11 mouse cellular contexts compared by ENCODE assay signal in the genomic region with DNA sequence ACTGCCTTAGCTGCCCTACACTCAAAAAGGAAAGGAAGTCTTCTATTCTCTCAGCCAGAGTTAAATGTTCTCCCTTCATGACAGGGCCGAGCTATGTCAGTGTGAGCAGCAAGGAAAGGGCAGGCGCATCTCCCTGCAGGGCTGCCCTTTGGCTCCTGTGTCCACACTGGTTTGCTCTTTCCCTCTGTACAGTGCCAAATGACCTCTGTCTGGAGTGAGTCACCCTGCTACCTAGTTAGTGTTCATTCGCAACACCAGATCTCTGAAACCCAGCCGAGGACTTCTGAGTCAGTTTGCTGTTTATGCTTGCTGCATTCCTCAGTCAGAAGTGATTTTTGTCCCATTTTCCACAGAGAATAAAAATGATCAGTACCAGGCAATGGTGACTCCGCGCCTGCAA.
DNase-seq lines count a peak whose midpoint lies in the region; ATAC-seq lines count a peak whose summit lies in the region.
"Had no signal": no experiment of that assay in that cellular context is flagged by ENCODE, and none has a peak within 500 bp of the region (broad histone marks: within the 10 kb centered on the region; RNA-seq: fewer than 3 reads in every experiment).

No protein-coding gene starts in this region.

- no peak overlapping the region for H3K4me2 ChIP-seq in embryonic facial prominence, embryonic 13.5 days
- H3K4me2 ChIP-seq in liver, embryonic 16.5 days (ENCODE audit: low read depth, low read length), result no peak overlapping the region
- H3K4me2 ChIP-seq in hindbrain, embryonic 11.5 days (replicated peaks; ENCODE audit: low read depth, low read length), result no peak overlapping the region
- H3K4me2 ChIP-seq in forebrain, embryonic 16.5 days (ENCODE audit: low read length), result no peak overlapping the region
- H3K4me2 ChIP-seq: neural tube, embryonic 13.5 days; stomach, embryonic 15.5 days had no signal

- no peak overlapping the region for H3K4me3 ChIP-seq in embryonic facial prominence, embryonic 13.5 days
- no peak overlapping the region for H3K4me3 ChIP-seq in embryonic facial prominence, embryonic 10.5 days
- no peak overlapping the region for H3K4me3 ChIP-seq in liver, embryonic 16.5 days (ENCODE audit: low read depth, low read length)
- H3K4me3 ChIP-seq in hindbrain, embryonic 11.5 days (ENCODE audit: low read depth, low read length), result no peak overlapping the region
- no peak overlapping the region for H3K4me3 ChIP-seq in forebrain, embryonic 16.5 days (replicated peaks; ENCODE audit: low read length)
- H3K4me3 ChIP-seq: neural tube, embryonic 13.5 days; stomach, embryonic 15.5 days had no signal

- peaks cover 38% of the 10 kb centered on the region for H3K36me3 ChIP-seq in embryonic facial prominence, embryonic 13.5 days
- no peaks in the 10 kb centered on the region for H3K36me3 ChIP-seq in embryonic facial prominence, embryonic 10.5 days (replicated peaks)
- no peaks in the 10 kb centered on the region for H3K36me3 ChIP-seq in liver, embryonic 16.5 days (ENCODE audit: control insufficient read depth, insufficient read depth)
- no peaks in the 10 kb centered on the region for H3K36me3 ChIP-seq in hindbrain, embryonic 11.5 days (ENCODE audit: control insufficient read depth, insufficient read depth, low read length)
- H3K36me3 ChIP-seq in forebrain, embryonic 16.5 days (ENCODE audit: control insufficient read depth, insufficient read depth), result no peaks in the 10 kb centered on the region
- H3K36me3 ChIP-seq: neural tube, embryonic 13.5 days; stomach, embryonic 15.5 days had no signal

- no peaks in the 10 kb centered on the region for H3K9me3 ChIP-seq in embryonic facial prominence, embryonic 13.5 days
- no peaks in the 10 kb centered on the region for H3K9me3 ChIP-seq in embryonic facial prominence, embryonic 10.5 days
- H3K9me3 ChIP-seq in liver, embryonic 16.5 days (replicated peaks; ENCODE audit: control insufficient read depth, low read length), result no peaks in the 10 kb centered on the region
- H3K9me3 ChIP-seq in hindbrain, embryonic 11.5 days (ENCODE audit: control insufficient read depth, low read length), result no peaks in the 10 kb centered on the region
- H3K9me3 ChIP-seq in forebrain, embryonic 16.5 days (ENCODE audit: control insufficient read depth, low read length), result no peaks in the 10 kb centered on the region
- H3K9me3 ChIP-seq: neural tube, embryonic 13.5 days; stomach, embryonic 15.5 days had no signal

- ATAC-seq in embryonic facial prominence, embryonic 13.5 days (ENCODE audit: insufficient number of reproducible peaks, insufficient read depth, low FRiP score, low TSS enrichment, low read depth), result no peak
- ATAC-seq in liver, embryonic 16.5 days (ENCODE audit: low read depth), result peak; percentile 97
- ATAC-seq in hindbrain, embryonic 11.5 days (ENCODE audit: low FRiP score), result no peak
- no peak for ATAC-seq in forebrain, embryonic 16.5 days

- H3K27me3 ChIP-seq in embryonic facial prominence, embryonic 13.5 days, result no peaks in the 10 kb centered on the region
- no peaks in the 10 kb centered on the region; the same call in 1 of the 2 replicates for H3K27me3 ChIP-seq in embryonic facial prominence, embryonic 10.5 days (replicated peaks; ENCODE audit: low read depth, poor library complexity, severe bottlenecking)
- no peaks in the 10 kb centered on the region for H3K27me3 ChIP-seq in liver, embryonic 16.5 days (ENCODE audit: control insufficient read depth, insufficient read depth, low read depth, low read length)
- no peaks in the 10 kb centered on the region for H3K27me3 ChIP-seq in hindbrain, embryonic 11.5 days (ENCODE audit: control insufficient read depth, insufficient read depth, low read length)
- no peaks in the 10 kb centered on the region for H3K27me3 ChIP-seq in forebrain, embryonic 16.5 days (replicated peaks; ENCODE audit: control insufficient read depth, insufficient read depth, low read length)
- H3K27me3 ChIP-seq: stomach, embryonic 15.5 days had no signal

- no peak overlapping the region for H3K9ac ChIP-seq in embryonic facial prominence, embryonic 13.5 days
- no peak overlapping the region for H3K9ac ChIP-seq in liver, embryonic 16.5 days (ENCODE audit: low read depth, low read length)
- no peak overlapping the region for H3K9ac ChIP-seq in hindbrain, embryonic 11.5 days (ENCODE audit: low read depth, low read length)
- H3K9ac ChIP-seq in forebrain, embryonic 16.5 days (replicated peaks; ENCODE audit: low read depth, low read length), result no peak overlapping the region
- H3K9ac ChIP-seq: neural tube, embryonic 13.5 days; stomach, embryonic 15.5 days had no signal

- peaks cover 29% of the 10 kb centered on the region for H3K4me1 ChIP-seq in embryonic facial prominence, embryonic 13.5 days
- H3K4me1 ChIP-seq in embryonic facial prominence, embryonic 10.5 days, result peaks cover 10% of the 10 kb centered on the region
- H3K4me1 ChIP-seq in liver, embryonic 16.5 days (ENCODE audit: control insufficient read depth, low read depth, low read length), result no peaks in the 10 kb centered on the region
- H3K4me1 ChIP-seq in hindbrain, embryonic 11.5 days (replicated peaks; ENCODE audit: control insufficient read depth, insufficient read depth, low read length), result no peaks in the 10 kb centered on the region
- peaks cover 6% of the 10 kb centered on the region for H3K4me1 ChIP-seq in forebrain, embryonic 16.5 days (replicated peaks; ENCODE audit: control insufficient read depth, insufficient read depth, low read length)

- 71% methylated on average over 6 of the region's 6 CpGs for WGBS in embryonic facial prominence, embryonic 13.5 days
- 69% methylated on average over 6 of the region's 6 CpGs for WGBS in embryonic facial prominence, embryonic 10.5 days
- WGBS in liver, embryonic 16.5 days (ENCODE audit: insufficient replicate concordance), result 64% methylated on average over 6 of the region's 6 CpGs
- 78% methylated on average over 6 of the region's 6 CpGs for WGBS in hindbrain, embryonic 11.5 days
- 90% methylated on average over 6 of the region's 6 CpGs for WGBS in forebrain, embryonic 16.5 days

- H3K27ac ChIP-seq in embryonic facial prominence, embryonic 13.5 days, result peak overlapping the region; percentile 60
- H3K27ac ChIP-seq in embryonic facial prominence, embryonic 10.5 days (replicated peaks), result no peak overlapping the region
- peak overlapping the region; percentile 24; the same call in 1 of the 2 replicates for H3K27ac ChIP-seq in liver, embryonic 16.5 days (ENCODE audit: low read length)
- H3K27ac ChIP-seq in hindbrain, embryonic 11.5 days (ENCODE audit: low read depth, low read length), result no peak overlapping the region
- H3K27ac ChIP-seq in forebrain, embryonic 16.5 days (ENCODE audit: low read length), result no peak overlapping the region
- H3K27ac ChIP-seq: neural tube, embryonic 13.5 days; stomach, embryonic 15.5 days had no signal

- DNase-seq in embryonic facial prominence, embryonic 10.5 days (ENCODE audit: low spot score), result no peak
- DNase-seq in NIH3T3 (ENCODE audit: low read depth), result peak; percentile 84
- DNase-seq in gastrocnemius, postnatal 25 days, result peak; percentile 75
- no peak for DNase-seq in hindbrain, embryonic 11.5 days (ENCODE audit: low spot score)
- DNase-seq in spleen, postnatal 36 days (ENCODE audit: low spot score in 2 of 2), result no peak
- DNase-seq: B cell, adult 2 months had no signal

Comparison
In these comparisons a context has a peak if more than half of its experiments do, and no peak if none do; other contexts are left out.
1. H3K27ac ChIP-seq: peak in embryonic facial prominence, embryonic 13.5 days (single experiment) and liver, embryonic 16.5 days (single experiment); none in embryonic facial prominence, embryonic 10.5 days (single experiment), hindbrain, embryonic 11.5 days (single experiment) and forebrain, embryonic 16.5 days (single experiment).
2. DNase-seq: peak in NIH3T3 (single experiment) and gastrocnemius, postnatal 25 days (single experiment); none in embryonic facial prominence, embryonic 10.5 days (single experiment), hindbrain, embryonic 11.5 days (single experiment) and spleen, postnatal 36 days (0 of 2).